Mouse (Mus musculus): ENCODE data around the gene Slc10a7.

- TF ChIP-seq CTCF (IDR thresholded peaks at IDR 0.05; ENCODE audit: low read depth) (no peak), EP300 (IDR thresholded peaks at IDR 0.05; ENCODE audit: low read depth) (no peak)
These were observed 181.6 kb downstream of the Slc10a7 start for GRCm38 (mm10) chr8:78690795-78691194.

Data from liver, postnatal 0 days (tissue).